Mouse (Mus musculus): Measurements from ENCODE around the gene Shh.

GRCm38 (mm10) chr5:28493550-28493949 is 26.5 kb upstream of the Shh start:
- TF ChIP-seq CTCF (IDR thresholded peaks at IDR 0.05; ENCODE audit: low read depth, low read length) (no peak), POLR2A (IDR thresholded peaks at IDR 0.05; ENCODE audit: extremely low read depth, insufficient read depth, low read length) (no peak)
